Mouse (Mus musculus) neural tube, postnatal 0 days (tissue): Measurements from ENCODE around the gene Basp1. TPM values are rescaled to one million over a fixed set of nuclear protein-coding genes. Genes with fewer than 3 reads are reported as not detected.

Source experiments
- polyA plus RNA-seq: library from polyadenylated mRNA; unstranded; fragments of >200 nt; fragmentation: Nextera tagmentation; extraction: Ambion mirVana; gene quantifications from 2 replicates; pipeline ENCODE4 v1.2.1, GENCODE M21; 2015

The Basp1 gene
- polyA plus RNA-seq: 472 and 534 TPM in 2 replicates

GRCm38 (mm10) chr15:25413378-25413901, at the start of gene Basp1:
TSS of gene Basp1 (minus strand) at chr15:25413764.

Other genes starting within 250 kb of the Basp1 start
- 32.1 and 34.1 TPM in 2 replicates for gene Myo10, start 208.8 kb upstream of the Basp1 start, polyA plus RNA-seq